Mouse (Mus musculus): ENCODE results near the gene Prrx1. TPM values are rescaled to one million over a fixed set of nuclear protein-coding genes. Genes with fewer than 3 reads are reported as not detected.
A peak's percentile ranks its signal among the peaks of the same experiment; 100 is the strongest.

Gene Prrx1
- 7.2 and 8.9 TPM in 2 replicates for polyA plus RNA-seq (2012; rRNA removed)

DNA sequence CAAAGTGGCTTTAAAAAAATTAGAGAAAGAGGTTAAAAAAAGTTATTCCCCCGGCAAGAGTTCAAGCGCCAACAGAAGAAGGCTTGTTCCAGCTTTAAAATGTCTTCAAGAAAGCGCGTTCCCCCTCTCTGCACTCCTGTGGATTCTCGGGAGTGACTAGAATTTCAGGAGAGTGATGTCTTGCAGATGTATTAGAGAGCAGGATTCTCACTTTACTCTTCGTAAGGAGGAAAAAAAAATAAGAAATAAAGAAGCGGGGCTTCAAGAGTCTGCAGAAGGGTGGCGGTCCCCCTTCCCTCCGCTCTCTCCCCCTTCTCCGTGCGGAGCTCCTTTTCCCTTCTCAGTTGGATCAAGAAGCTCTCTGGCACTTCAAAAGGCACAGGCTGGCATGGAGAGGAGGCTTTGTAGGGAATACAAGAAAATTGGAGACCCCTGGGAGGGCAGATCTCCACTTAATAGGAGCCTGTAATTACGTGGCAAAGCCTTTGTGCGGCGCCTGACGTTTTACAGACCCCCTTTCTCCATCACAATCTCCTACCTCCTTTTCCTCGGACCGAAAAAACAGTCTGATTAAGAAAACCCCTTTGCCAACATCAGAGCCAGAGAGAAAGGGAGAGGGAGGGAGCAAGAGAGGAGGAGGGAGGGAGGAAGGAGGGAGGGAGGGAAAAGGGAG lies at the start of gene Prrx1:
Prrx1 (minus strand) TSS at position 610 of the 673 bp plus-strand sequence.
- DNase-seq (ENCODE audit: low read depth): peak; percentile 94
- TF ChIP-seq CTCF (IDR thresholded peaks at IDR 0.05; ENCODE audit: borderline replicate concordance, extremely low read depth, insufficient read depth, insufficient read length): peak; percentile 35; the same call in 1 of the 2 replicates
- TF ChIP-seq POLR2A (IDR thresholded peaks at IDR 0.05; ENCODE audit: borderline replicate concordance, extremely low read depth, insufficient read depth, insufficient read length, poor library complexity, severe bottlenecking): no peak

DNA sequence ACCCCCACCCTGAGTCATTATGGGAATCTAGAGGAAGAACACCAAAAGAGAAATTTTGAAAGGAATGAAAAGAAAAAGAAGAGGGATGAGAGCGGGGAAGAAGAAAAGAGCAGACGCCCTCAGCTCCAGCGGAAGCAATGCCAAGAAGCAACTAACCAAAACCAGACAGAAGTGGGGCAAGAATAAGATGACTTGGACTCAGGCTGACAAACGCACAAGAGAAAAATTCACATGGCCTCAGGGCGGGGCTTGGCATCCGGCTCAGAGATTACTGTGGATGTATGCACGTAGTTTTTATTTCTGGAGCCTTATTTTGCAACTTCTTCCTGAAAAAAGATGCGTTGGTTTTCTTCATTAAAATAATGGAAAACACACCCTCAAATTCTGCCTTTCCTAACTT lies 48.7 kb upstream of the Prrx1 start:
- no peak for TF ChIP-seq POLR2A (IDR thresholded peaks at IDR 0.05; ENCODE audit: borderline replicate concordance, extremely low read depth, insufficient read depth, insufficient read length, poor library complexity, severe bottlenecking)
- no peak for DNase-seq (ENCODE audit: low read depth)

DNA sequence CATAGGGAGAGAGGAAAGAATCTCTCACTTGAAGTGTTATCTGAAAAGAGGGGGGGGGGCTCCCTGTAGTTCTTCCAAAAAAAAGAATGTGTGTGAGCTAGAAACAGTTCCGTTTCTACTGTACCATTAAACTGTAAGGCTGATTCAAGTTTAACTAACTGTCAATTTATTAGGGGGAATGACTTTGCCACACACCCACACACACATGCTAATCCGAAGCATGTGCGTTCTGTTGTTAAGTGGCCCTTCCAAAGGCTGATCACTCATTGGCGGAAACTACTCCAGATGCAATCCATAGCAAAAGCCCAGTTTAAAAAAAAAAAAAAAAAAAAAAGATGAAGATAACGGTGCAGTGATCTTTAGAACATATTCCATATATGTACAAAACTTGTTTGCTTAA lies 47.9 kb upstream of the Prrx1 start:
- no peak for DNase-seq (ENCODE audit: low read depth)
- no peak for TF ChIP-seq CTCF (IDR thresholded peaks at IDR 0.05; ENCODE audit: borderline replicate concordance, extremely low read depth, insufficient read depth, insufficient read length)
- TF ChIP-seq POLR2A (IDR thresholded peaks at IDR 0.05; ENCODE audit: borderline replicate concordance, extremely low read depth, insufficient read depth, insufficient read length, poor library complexity, severe bottlenecking): no peak

DNA sequence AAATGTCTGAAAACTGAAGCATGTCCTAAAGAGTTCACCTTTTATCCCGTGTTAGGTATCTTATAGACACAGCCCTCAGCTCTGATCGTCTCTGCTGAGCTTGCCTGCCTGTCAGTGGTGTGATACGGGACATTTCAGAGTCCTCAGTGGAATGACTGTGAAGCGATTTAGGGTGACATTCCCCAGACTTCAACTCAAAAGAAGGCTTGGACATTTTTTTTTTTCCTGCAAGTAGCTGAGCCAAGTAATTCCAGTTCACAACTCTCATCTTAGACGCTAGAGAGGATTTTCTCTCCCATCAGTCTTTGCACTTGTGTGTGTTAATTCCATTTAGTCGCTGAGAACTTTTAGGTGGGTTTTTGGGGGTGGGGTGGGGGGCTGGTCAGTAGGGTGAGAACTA lies 47.3 kb upstream of the Prrx1 start:
- DNase-seq (ENCODE audit: low read depth): no peak
- TF ChIP-seq CTCF (IDR thresholded peaks at IDR 0.05; ENCODE audit: borderline replicate concordance, extremely low read depth, insufficient read depth, insufficient read length) (no peak), POLR2A (IDR thresholded peaks at IDR 0.05; ENCODE audit: borderline replicate concordance, extremely low read depth, insufficient read depth, insufficient read length, poor library complexity, severe bottlenecking) (no peak)

DNA sequence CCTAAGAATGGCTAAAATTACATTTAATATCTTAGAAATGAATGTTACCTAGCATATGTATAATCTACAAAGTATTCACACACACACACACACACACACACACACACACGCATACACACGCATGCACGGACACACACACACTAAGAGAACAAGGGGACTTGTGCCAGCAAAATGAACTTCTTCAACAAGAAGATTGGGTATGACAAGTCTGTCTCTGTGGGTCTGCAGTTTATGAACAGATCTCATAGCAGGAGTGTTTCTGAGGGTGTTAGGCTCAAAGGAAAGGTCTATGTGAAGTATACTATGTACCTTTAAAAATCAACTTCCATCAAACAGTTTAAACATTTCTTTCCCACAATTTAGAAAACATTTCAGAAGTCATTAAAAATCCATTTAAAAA lies 46.0 kb upstream of the Prrx1 start:
- no peak for DNase-seq (ENCODE audit: low read depth)
- TF ChIP-seq CTCF (IDR thresholded peaks at IDR 0.05; ENCODE audit: borderline replicate concordance, extremely low read depth, insufficient read depth, insufficient read length) (no peak), POLR2A (IDR thresholded peaks at IDR 0.05; ENCODE audit: borderline replicate concordance, extremely low read depth, insufficient read depth, insufficient read length, poor library complexity, severe bottlenecking) (no peak)

DNA sequence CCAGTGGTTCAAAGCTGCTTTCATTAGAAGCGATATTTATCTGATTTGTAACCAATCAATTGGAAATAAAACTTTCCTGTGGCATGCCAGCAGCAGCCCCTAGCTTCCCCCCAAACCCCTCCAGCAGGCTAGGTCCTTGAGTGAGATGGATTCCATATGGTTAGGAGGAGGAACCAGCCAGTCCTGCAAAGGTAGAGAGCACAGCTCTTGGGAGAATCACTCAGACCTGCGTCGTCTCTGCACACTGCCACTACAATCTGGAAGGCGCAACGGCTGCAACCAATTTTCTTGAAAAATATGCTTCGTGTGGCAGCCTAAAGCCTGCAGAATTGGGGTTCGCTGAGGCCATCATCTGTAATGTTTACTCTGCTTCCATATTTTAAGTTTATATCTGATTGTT lies 44.7 kb upstream of the Prrx1 start:
- no peak for DNase-seq (ENCODE audit: low read depth)
- no peak for TF ChIP-seq POLR2A (IDR thresholded peaks at IDR 0.05; ENCODE audit: borderline replicate concordance, extremely low read depth, insufficient read depth, insufficient read length, poor library complexity, severe bottlenecking)

DNA sequence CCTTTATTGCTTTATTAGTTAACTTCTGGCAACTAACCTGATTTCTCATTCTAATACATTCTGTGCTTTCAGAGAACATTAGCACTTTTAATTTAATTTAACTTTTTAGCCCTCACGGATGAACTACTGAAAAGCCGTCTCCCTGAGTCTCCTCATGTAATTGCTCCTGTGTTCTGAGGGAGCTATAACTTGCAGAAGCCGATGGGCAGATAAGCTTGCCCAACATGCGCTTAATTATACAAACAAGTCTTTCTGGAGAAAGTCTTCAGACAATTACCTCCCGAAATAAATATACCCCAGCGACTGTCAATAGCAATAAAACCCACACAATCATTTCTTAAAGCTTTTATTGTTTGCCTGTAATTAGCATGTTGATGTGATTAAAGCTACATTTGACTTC lies 44.2 kb upstream of the Prrx1 start:
- no peak for DNase-seq (ENCODE audit: low read depth)
- no peak for TF ChIP-seq CTCF (IDR thresholded peaks at IDR 0.05; ENCODE audit: borderline replicate concordance, extremely low read depth, insufficient read depth, insufficient read length)
- TF ChIP-seq POLR2A (IDR thresholded peaks at IDR 0.05; ENCODE audit: borderline replicate concordance, extremely low read depth, insufficient read depth, insufficient read length, poor library complexity, severe bottlenecking): no peak

DNA sequence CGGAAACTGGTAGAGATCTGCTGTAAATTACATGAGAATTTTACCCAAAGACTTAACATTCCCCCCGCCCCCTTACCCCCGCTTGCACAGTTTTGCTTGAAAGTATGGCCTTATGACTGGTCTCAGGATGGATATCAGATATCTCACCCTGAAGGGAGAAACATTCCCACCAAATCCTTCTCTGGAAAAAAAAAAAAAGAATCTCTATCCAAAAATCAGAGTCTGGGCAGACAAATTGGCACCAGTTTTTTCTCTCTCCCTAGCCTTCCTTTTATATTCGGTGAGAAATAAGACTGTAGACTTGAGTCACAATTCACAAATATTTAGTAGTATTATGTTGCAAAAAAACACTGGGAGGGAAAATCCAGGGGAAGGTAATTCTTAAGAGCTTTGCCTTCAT lies 42.7 kb upstream of the Prrx1 start:
- TF ChIP-seq CTCF (IDR thresholded peaks at IDR 0.05; ENCODE audit: borderline replicate concordance, extremely low read depth, insufficient read depth, insufficient read length): no peak
- no peak for TF ChIP-seq POLR2A (IDR thresholded peaks at IDR 0.05; ENCODE audit: borderline replicate concordance, extremely low read depth, insufficient read depth, insufficient read length, poor library complexity, severe bottlenecking)
- DNase-seq (ENCODE audit: low read depth): no peak

DNA sequence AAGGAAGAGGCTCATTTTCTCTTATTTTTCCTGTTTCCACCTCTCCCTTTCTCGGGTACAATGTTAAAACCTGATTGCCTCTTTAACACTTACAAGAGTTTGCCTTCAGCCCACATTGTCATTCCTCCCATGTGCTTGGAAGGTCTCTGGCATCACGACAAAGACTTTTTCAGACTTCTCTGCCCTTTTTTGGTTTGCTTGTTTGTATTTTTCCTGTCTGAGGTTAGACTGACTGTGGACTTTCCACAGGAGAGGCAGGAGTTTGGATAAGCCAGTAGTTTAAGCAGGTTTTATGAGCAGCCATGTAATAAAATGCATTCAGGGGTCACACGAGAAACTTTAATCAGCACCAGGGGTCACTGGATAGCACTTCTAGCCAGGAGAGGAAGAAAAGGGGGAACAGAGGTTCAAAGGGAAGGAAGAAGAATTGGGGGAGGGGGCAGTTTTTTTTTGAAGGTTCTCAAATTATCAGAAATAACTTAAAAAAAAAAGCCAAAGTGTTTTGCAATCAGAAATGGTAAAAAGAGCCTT lies 42.2 kb upstream of the Prrx1 start:
- DNase-seq (ENCODE audit: low read depth): no peak
- TF ChIP-seq CTCF (IDR thresholded peaks at IDR 0.05; ENCODE audit: borderline replicate concordance, extremely low read depth, insufficient read depth, insufficient read length): no peak
- TF ChIP-seq POLR2A (IDR thresholded peaks at IDR 0.05; ENCODE audit: borderline replicate concordance, extremely low read depth, insufficient read depth, insufficient read length, poor library complexity, severe bottlenecking): no peak

DNA sequence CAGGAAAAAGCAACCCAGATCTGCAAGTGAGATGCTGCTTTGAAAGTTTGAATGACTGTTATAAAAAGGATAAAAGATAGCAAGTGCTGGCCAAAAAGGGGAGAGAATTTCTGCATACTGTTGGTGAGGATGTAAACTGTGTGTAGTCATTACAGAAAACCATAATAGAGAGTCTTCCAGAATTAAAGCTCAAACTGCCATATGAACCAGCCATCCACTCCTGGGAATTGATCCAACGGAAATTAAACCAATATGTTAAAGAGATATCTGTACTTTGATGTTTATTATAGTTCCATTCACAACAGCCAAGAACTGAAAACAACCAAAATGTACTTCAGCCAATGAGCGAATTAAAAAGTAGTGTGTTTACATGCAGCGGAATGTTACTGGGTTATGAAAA lies 37.5 kb upstream of the Prrx1 start:
- peak; percentile 39 for DNase-seq (ENCODE audit: low read depth)
- TF ChIP-seq POLR2A (IDR thresholded peaks at IDR 0.05; ENCODE audit: borderline replicate concordance, extremely low read depth, insufficient read depth, insufficient read length, poor library complexity, severe bottlenecking) (no peak), CTCF (IDR thresholded peaks at IDR 0.05; ENCODE audit: borderline replicate concordance, extremely low read depth, insufficient read depth, insufficient read length) (no peak)

DNA sequence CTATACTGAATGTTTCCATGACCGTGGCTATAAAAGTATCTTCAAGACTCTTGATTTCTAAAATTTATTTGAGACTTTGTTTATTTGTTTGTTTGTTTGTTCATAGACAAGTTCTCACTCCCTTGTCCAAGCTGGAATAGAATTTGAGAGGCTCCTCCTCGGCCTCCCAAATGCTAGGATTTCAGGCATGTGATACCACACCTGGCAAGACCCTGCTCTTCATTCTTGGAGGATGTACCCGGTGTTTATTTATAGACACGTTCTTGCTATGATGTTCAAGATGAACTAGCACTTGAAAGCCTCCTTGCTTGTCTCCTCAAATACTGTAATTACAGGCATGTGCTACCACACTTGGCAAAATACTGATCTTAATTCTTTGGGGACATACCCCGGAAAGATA lies 32.0 kb upstream of the Prrx1 start:
- no peak for TF ChIP-seq CTCF (IDR thresholded peaks at IDR 0.05; ENCODE audit: borderline replicate concordance, extremely low read depth, insufficient read depth, insufficient read length)
- no peak for DNase-seq (ENCODE audit: low read depth)

DNA sequence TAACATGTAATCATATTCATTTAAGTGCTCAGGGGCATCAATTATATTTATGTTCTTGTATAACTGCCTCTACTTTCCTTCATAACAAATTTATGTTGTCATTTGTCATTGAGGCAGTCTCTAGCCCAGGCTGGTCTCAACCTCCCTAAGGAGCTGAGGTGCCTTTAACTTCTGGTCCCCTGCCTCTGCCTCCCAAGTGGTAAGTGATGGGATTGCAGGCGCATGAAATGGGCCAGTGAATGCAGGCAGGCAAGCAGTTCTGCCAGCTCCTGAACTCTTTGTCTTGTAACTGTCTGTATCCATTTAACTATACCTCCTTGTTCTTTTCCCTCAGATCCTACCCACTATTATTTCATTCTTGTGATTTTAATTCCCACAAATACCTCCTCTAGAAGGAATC lies 31.4 kb upstream of the Prrx1 start:
- peak; percentile 28 for DNase-seq (ENCODE audit: low read depth)
- TF ChIP-seq POLR2A (IDR thresholded peaks at IDR 0.05; ENCODE audit: borderline replicate concordance, extremely low read depth, insufficient read depth, insufficient read length, poor library complexity, severe bottlenecking) (no peak), CTCF (IDR thresholded peaks at IDR 0.05; ENCODE audit: borderline replicate concordance, extremely low read depth, insufficient read depth, insufficient read length) (peak; percentile 48; the same call in 1 of the 2 replicates)
